Mouse (Mus musculus): ENCODE measurements around the gene Klhl13. TPM values are rescaled to one million over a fixed set of nuclear protein-coding genes. Genes with fewer than 3 reads are reported as not detected.

The Klhl13 gene
- polyA plus RNA-seq, 1 experiment from 2014 or later = 87.7 TPM

DNA sequence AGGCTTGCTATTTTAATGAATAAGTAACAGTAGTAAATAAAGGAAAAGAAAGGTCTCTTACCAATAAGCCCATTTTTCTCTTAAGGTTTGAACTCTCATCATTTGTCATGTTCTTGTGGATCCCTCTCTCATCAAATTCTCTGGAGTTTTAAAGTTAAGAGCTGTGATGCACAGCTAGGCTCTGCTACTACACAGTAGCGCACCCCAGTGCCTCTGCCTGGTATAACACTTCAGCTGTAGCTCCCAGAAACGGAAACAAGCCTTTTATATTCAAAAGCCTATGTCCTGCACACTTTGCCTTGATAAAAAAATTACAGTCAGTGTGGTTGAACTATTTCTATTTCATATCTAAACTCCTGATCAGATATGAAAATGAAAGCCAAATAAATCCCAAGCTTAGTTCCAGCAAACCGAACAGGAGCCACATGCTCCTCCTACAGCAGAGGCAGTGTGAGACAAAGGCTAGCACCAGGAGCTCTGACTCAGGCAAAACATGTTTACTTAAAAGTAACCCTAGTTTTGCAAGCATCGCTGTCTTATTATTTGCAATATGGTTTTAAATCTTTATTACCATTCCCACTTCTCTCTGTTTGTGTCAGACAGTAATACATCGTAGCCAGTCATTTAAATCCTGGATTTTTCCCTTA is 68.8 kb downstream of the Klhl13 start:
- no peak overlapping the region for H3K4me2 ChIP-seq (ENCODE audit: low read depth)
- DNase-seq (ENCODE audit: low spot score) = peak; percentile 50
- no peak overlapping the region for H3K27ac ChIP-seq (ENCODE audit: low read depth, low read length)
- H3K9ac ChIP-seq (ENCODE audit: low read length) = no peak overlapping the region
- no peaks in the 10 kb centered on the region for H3K9me3 ChIP-seq (ENCODE audit: control insufficient read depth, low read length)
- no peaks in the 10 kb centered on the region for H3K27me3 ChIP-seq (ENCODE audit: control insufficient read depth, insufficient read depth, low read length)
- no peaks in the 10 kb centered on the region for H3K36me3 ChIP-seq (ENCODE audit: control insufficient read depth, insufficient read depth, low read length)
- no peak overlapping the region for H3K4me3 ChIP-seq (ENCODE audit: low read depth, low read length)
- WGBS = 35% methylated on average over 5 of the region's 5 CpGs
- ATAC-seq (ENCODE audit: insufficient read depth, low FRiP score, low TSS enrichment) = peak; percentile 27; the same call in 1 of the 2 replicates
- no peaks in the 10 kb centered on the region for H3K4me1 ChIP-seq (ENCODE audit: control insufficient read depth, insufficient read depth, low read length)

DNA sequence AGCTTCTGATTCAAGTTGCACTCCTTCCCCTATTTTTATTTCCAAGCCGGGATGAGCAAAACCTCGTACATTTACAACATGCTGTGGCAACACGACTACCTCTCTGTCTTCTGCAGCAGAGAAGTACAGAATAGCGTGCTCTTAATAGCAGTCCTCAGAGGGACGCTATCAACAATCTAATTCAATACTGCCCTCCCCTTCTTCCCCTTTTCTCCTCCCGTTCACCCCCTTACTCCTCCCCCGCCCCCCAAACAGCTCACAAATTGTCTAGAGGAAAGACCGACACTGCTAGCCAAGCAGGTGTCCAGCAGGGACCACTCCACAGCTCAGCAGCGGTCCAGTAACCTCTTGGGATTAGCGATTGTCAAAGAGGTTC is 79.5 kb downstream of the Klhl13 start:
- no peak overlapping the region for H3K4me3 ChIP-seq (ENCODE audit: low read depth, low read length)
- H3K27ac ChIP-seq (ENCODE audit: low read depth, low read length) = no peak overlapping the region
- H3K27me3 ChIP-seq (ENCODE audit: control insufficient read depth, insufficient read depth, low read length) = no peaks in the 10 kb centered on the region
- H3K36me3 ChIP-seq (ENCODE audit: control insufficient read depth, insufficient read depth, low read length) = no peaks in the 10 kb centered on the region
- no peak overlapping the region for H3K9ac ChIP-seq (ENCODE audit: low read length)
- DNase-seq (ENCODE audit: low spot score) (no peak), ATAC-seq (ENCODE audit: insufficient read depth, low FRiP score, low TSS enrichment) (no peak)
- peak overlapping the region; percentile 12; the same call in 1 of the 2 replicates for H3K4me2 ChIP-seq (ENCODE audit: low read depth)
- 27% methylated on average over 10 of the region's 10 CpGs for WGBS
- H3K4me1 ChIP-seq (ENCODE audit: control insufficient read depth, insufficient read depth, low read length) = no peaks in the 10 kb centered on the region
- H3K9me3 ChIP-seq (ENCODE audit: control insufficient read depth, low read length) = no peaks in the 10 kb centered on the region

DNA sequence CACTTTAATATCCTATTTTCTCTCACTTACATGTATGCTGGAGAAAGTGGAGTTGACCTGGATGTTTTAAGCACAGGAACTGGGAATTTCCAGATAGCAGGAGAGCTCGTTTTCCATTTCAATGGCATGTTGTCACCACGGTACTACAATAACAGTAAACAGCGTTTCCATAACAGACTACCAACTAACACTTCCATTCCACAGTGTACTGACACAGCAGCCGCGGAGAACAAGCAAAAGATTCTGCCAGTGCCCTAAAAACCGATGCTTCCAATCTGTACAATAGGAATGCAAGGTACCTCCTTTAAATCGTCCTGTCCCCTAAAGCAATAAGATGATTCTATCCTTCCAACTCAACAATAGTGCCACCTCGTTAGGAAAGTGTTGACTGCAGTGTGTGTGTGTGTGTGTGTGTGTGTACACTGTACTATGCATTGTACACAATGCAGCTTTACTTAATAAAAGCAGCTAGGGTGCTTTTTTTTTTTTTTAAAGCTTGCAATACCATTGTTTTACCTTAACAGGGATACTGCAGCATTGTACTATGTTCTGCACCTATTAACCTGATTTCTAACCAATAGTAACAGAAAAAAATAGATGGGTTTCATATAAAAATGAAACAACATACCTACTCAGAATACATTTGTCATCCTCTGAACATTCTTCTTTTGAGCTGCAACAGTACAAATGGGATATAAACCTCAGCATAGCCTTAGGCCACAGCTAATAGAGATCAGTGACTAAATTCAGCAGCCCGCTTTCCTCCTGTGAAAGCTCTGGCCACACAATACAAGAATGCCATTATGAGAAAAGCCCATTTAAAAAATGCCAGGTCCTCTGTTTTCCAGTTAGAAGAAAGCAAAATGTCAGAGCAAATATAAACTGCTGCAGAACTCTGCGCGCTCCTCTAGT is 80.1 kb downstream of the Klhl13 start:
- WGBS = 50% methylated on average over 11 of the region's 11 CpGs
- no peak overlapping the region for H3K4me3 ChIP-seq (ENCODE audit: low read depth, low read length)
- no peak overlapping the region for H3K9ac ChIP-seq (ENCODE audit: low read length)
- peak overlapping the region; percentile 12; the same call in 1 of the 2 replicates for H3K4me2 ChIP-seq (ENCODE audit: low read depth)
- DNase-seq (ENCODE audit: low spot score) (no peak), ATAC-seq (ENCODE audit: insufficient read depth, low FRiP score, low TSS enrichment) (no peak)
- H3K27me3 ChIP-seq (ENCODE audit: control insufficient read depth, insufficient read depth, low read length) = no peaks in the 10 kb centered on the region
- H3K9me3 ChIP-seq (ENCODE audit: control insufficient read depth, low read length) = no peaks in the 10 kb centered on the region
- H3K36me3 ChIP-seq (ENCODE audit: control insufficient read depth, insufficient read depth, low read length) = no peaks in the 10 kb centered on the region
- no peak overlapping the region for H3K27ac ChIP-seq (ENCODE audit: low read depth, low read length)
- no peaks in the 10 kb centered on the region for H3K4me1 ChIP-seq (ENCODE audit: control insufficient read depth, insufficient read depth, low read length)

DNA sequence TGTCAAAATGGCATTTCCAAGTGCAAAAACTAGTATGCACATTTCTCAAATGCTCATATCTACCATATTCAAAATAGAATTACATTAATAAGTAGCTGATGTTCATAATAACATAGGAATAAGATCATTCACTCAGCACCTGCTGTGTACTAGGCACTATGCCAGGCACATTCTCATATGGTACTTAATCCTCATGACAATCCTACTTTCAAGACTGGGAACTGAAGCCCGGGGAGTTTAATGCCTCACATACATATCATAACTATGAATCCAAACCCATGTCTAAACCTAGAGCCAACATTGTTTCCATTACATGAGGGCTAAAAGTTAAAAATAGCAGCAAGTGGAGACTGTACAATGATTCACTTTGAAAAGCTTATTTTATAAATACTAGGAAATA is 97.3 kb downstream of the Klhl13 start:
- Histone ChIP-seq H3K9me3 (ENCODE audit: control insufficient read depth, low read length) (no peaks in the 10 kb centered on the region), H3K36me3 (ENCODE audit: control insufficient read depth, insufficient read depth, low read length) (no peaks in the 10 kb centered on the region), H3K4me2 (ENCODE audit: low read depth) (no peak overlapping the region), H3K27ac (ENCODE audit: low read depth, low read length) (no peak overlapping the region), H3K4me3 (ENCODE audit: low read depth, low read length) (no peak overlapping the region), H3K9ac (ENCODE audit: low read length) (no peak overlapping the region), H3K4me1 (ENCODE audit: control insufficient read depth, insufficient read depth, low read length) (no peaks in the 10 kb centered on the region), H3K27me3 (ENCODE audit: control insufficient read depth, insufficient read depth, low read length) (no peaks in the 10 kb centered on the region)
- no peak for DNase-seq (ENCODE audit: low spot score)
- no peak for ATAC-seq (ENCODE audit: insufficient read depth, low FRiP score, low TSS enrichment)
- WGBS = 85% methylated on average over 1 of the region's 1 CpGs

DNA sequence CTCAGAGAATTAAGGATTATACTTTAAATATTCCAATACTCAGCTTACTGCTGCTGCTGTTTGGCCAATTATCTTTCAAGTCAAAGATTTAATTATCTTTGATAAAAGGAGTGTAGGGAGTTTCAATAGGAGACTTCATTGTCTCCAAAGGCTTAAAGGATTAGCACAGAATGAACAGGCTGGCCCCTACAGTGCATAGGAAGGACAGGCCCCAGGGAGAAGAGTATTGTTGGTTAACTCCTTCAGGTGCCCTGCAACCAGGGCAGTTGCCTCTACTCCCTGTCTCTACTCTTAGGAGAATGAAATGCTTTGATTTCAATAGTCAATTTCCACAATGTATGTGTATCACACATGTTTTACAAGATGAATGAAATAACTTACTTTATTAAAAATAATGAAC is 116.1 kb downstream of the Klhl13 start:
- no peaks in the 10 kb centered on the region for H3K9me3 ChIP-seq (ENCODE audit: control insufficient read depth, low read length)
- DNase-seq (ENCODE audit: low spot score) (no peak), ATAC-seq (ENCODE audit: insufficient read depth, low FRiP score, low TSS enrichment) (no peak)
- no peaks in the 10 kb centered on the region for H3K27me3 ChIP-seq (ENCODE audit: control insufficient read depth, insufficient read depth, low read length)
- H3K36me3 ChIP-seq (ENCODE audit: control insufficient read depth, insufficient read depth, low read length) = no peaks in the 10 kb centered on the region
- H3K4me2 ChIP-seq (ENCODE audit: low read depth) = no peak overlapping the region
- H3K4me1 ChIP-seq (ENCODE audit: control insufficient read depth, insufficient read depth, low read length) = no peaks in the 10 kb centered on the region
- H3K27ac ChIP-seq (ENCODE audit: low read depth, low read length) = no peak overlapping the region
- H3K9ac ChIP-seq (ENCODE audit: low read length) = no peak overlapping the region
- H3K4me3 ChIP-seq (ENCODE audit: low read depth, low read length) = no peak overlapping the region

Measured in neural tube, embryonic 11.5 days (tissue).